Mouse (Mus musculus) intestine, postnatal 0 days (tissue): ENCODE measurements around the gene Ppp2r1b. TPM values are rescaled to one million over a fixed set of nuclear protein-coding genes. Genes with fewer than 3 reads are reported as not detected.
"Not testable (repeated sequence)": the region's sequence is repeated elsewhere in the genome, so short reads cannot be mapped to it uniquely, and the experiment has no call there.

Source experiments
- ATAC-seq: fragments of 200-750 bp; cut with Nextera tagmentation; 2 replicates; pipeline ENCODE4 v1.8.0; 2017; ENCODE audit warnings: mild to moderate bottlenecking, moderate TSS enrichment, moderate library complexity
- H3K27ac ChIP-seq: fragments of 300-500 bp; sonication (generic); 2 replicates; pipeline ENCODE4 v1.5.1; 2014; ENCODE audit warnings: mild to moderate bottlenecking, low read depth, low read length, moderate library complexity
- H3K27me3 ChIP-seq: fragments of 300-500 bp; sonication (generic); replicated peaks from 2 replicates; pipeline ENCODE4 v1.6.1; 2014; ENCODE audit warnings: low read length, mixed read lengths; ENCODE audit not compliant: control insufficient read depth, insufficient read depth
- H3K36me3 ChIP-seq: fragments of 300-500 bp; sonication (generic); 2 replicates; pipeline ENCODE4 v1.6.1; 2014; ENCODE audit warnings: mild to moderate bottlenecking, moderate library complexity; ENCODE audit not compliant: control insufficient read depth, insufficient read depth
- H3K4me1 ChIP-seq: fragments of 300-500 bp; sonication (generic); replicated peaks from 2 replicates; pipeline ENCODE4 v1.6.1; 2014; ENCODE audit warnings: antibody characterized with exemption, low read length, mixed read lengths; ENCODE audit not compliant: control insufficient read depth, insufficient read depth
- H3K4me2 ChIP-seq: fragments of 300-500 bp; sonication (generic); replicated peaks from 2 replicates; pipeline ENCODE4 v1.6.1; 2014; ENCODE audit warnings: low read depth, mild to moderate bottlenecking, moderate library complexity
- H3K4me3 ChIP-seq: fragments of 300-500 bp; sonication (generic); 2 replicates; pipeline ENCODE4 v1.5.1; 2014; ENCODE audit warnings: low read depth, low read length
- H3K9ac ChIP-seq: fragments of 300-500 bp; sonication (generic); 2 replicates; pipeline ENCODE4 v1.6.1; 2014; ENCODE audit warnings: mild to moderate bottlenecking, low read depth, low read length
- H3K9me3 ChIP-seq: fragments of 300-500 bp; sonication (generic); 2 replicates; pipeline ENCODE4 v1.6.1; 2016; ENCODE audit warnings: mixed run types; ENCODE audit not compliant: control insufficient read depth
- CTCF ChIP-seq: sonication (generic); IDR thresholded peaks from 2 replicates; pipeline ENCODE4 v1.5.1; 2016; ENCODE audit warnings: low read depth, mild to moderate bottlenecking, control low read depth, antibody characterized with exemption, moderate library complexity
- WGBS: fragments of 180-500 bp; shearing (Covaris S2); extraction: QIAGEN DNeasy Blood & Tissue Kit; methylation state at CpG from one replicate; pipeline ENCODE4 v1.1.7; 2014; 5-methylcytosine and 5-hydroxymethylcytosine counted together
- polyA plus RNA-seq: library from polyadenylated mRNA; unstranded; fragments of >200 nt; fragmentation: Nextera tagmentation; extraction: Ambion mirVana; gene quantifications from 2 replicates; pipeline ENCODE4 v1.2.1, GENCODE M21; 2015

Gene Ppp2r1b
- polyA plus RNA-seq, 1 experiment from 2014 or later = 20.0 TPM

DNA sequence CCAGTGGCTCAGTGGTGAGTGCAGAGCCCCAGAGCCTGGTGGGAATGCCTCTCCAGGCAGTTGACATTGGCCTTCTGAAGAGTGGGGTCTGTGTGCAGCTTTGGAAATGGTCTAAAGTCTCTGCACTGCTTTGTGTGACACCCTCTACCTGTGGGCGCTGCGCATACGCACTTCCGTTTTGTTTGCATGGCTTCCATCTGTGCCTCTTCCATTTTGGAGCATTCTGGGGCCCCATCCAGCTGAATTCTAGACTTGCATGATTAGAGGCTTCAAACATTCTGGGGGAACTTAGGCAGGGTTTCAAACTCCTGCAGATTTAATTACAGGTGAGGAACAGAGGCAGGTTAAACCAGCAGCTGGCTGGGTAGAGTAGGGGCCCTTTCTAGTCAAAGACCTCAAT is 12.9 kb upstream of the Ppp2r1b start:
- Histone ChIP-seq H3K36me3 (peaks cover 21% of the 10 kb centered on the region), H3K4me1 (no peaks in the 10 kb centered on the region), H3K9ac (no peak overlapping the region), H3K4me3 (no peak overlapping the region), H3K27me3 (no peaks in the 10 kb centered on the region), H3K27ac (no peak overlapping the region), H3K9me3 (no peaks in the 10 kb centered on the region), H3K4me2 (no peak overlapping the region)
- no peak for ATAC-seq
- TF ChIP-seq CTCF = no peak
- WGBS = 93% methylated on average over 4 of the region's 4 CpGs

DNA sequence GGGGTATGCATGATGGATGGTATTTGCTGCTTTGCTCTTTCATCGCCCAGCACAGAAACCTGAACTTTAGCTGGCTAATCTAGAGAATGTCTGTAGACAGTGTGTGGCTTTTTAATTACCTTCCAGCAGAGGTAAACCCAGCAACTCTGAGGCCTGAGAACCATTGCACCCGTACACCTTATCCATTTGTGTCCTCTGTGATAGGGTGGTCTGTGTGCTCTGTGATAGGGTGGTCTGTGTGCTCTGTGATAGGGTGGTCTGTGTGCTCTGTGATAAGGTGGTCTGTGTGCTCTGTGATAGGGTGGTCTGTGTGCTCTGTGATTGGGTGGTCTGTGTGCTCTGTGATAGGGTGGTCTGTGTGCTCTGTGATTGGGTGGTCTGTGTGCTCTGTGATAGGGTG is 12.5 kb upstream of the Ppp2r1b start:
- not testable (repeated sequence) for H3K4me1 ChIP-seq, H3K4me2 ChIP-seq, ATAC-seq, H3K27ac ChIP-seq, H3K4me3 ChIP-seq, H3K27me3 ChIP-seq, H3K9me3 ChIP-seq, H3K9ac ChIP-seq
- WGBS = 78% methylated on average over 2 of the region's 2 CpGs
- peaks cover 21% of the 10 kb centered on the region for H3K36me3 ChIP-seq

DNA sequence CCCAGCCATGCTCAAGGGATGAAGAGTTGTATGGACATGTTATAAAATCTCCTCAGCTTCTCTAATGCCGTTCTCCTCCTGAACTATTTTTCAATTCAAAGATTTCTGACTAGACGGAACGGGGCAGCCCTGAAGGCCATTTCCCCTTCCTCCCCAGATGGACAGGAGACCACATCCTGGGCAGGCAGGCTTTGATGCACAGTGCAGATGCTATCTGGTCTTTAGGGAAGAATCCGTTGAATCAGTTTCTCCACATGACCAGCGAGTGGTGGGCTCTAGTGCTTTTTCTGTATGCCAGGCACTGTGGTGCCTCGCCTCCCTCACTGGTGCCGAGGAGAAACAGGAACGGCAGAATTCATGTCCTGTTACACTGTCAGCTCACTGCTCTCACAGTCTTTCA is 11.3 kb upstream of the Ppp2r1b start:
- H3K4me1 ChIP-seq = no peaks in the 10 kb centered on the region
- no peak overlapping the region for H3K4me3 ChIP-seq
- H3K4me2 ChIP-seq = no peak overlapping the region
- H3K27me3 ChIP-seq = no peaks in the 10 kb centered on the region
- ATAC-seq = no peak
- no peak for TF ChIP-seq CTCF
- H3K9ac ChIP-seq = no peak overlapping the region
- peaks cover 16% of the 10 kb centered on the region for H3K36me3 ChIP-seq
- H3K27ac ChIP-seq = no peak overlapping the region
- WGBS = 79% methylated on average over 8 of the region's 8 CpGs
- H3K9me3 ChIP-seq = no peaks in the 10 kb centered on the region

GRCm38 (mm10) chr9:50835068-50835705 is 9.9 kb upstream of the Ppp2r1b start:
- no peak overlapping the region for H3K27ac ChIP-seq
- H3K4me2 ChIP-seq = no peak overlapping the region
- no peaks in the 10 kb centered on the region for H3K9me3 ChIP-seq
- no peaks in the 10 kb centered on the region for H3K27me3 ChIP-seq
- no peak overlapping the region for H3K9ac ChIP-seq
- no peak for ATAC-seq
- peaks cover 11% of the 10 kb centered on the region for H3K36me3 ChIP-seq
- WGBS = 89% methylated on average over 10 of the region's 10 CpGs
- H3K4me1 ChIP-seq = no peaks in the 10 kb centered on the region
- no peak overlapping the region for H3K4me3 ChIP-seq
- no peak for TF ChIP-seq CTCF

DNA sequence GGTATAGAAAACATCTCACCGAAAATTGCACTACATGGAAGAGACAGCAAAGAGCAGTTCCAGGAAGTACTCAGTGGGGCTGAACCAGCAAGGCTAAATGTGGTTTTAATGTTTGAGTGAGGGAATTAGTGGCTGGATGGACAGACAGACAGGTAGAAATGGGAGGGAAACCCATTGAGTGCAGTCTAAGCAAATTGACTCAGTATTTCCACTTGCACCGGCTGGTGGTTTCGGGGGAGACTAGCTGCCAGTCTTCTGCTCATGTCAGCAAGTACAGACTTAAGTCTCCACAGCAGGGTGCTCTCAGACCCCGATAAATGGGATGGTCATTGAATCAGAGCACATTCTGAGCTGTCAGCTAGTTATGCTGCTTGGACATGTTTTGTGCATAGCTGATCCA is 9.0 kb upstream of the Ppp2r1b start:
- Histone ChIP-seq H3K9me3 (no peaks in the 10 kb centered on the region), H3K4me1 (no peaks in the 10 kb centered on the region), H3K27ac (no peak overlapping the region), H3K36me3 (peaks cover 11% of the 10 kb centered on the region), H3K4me3 (no peak overlapping the region), H3K27me3 (no peaks in the 10 kb centered on the region), H3K9ac (no peak overlapping the region), H3K4me2 (no peak overlapping the region)
- ATAC-seq = no peak
- no peak for TF ChIP-seq CTCF
- WGBS = 95% methylated on average over 4 of the region's 4 CpGs

- 76% methylated on average over 13 of the region's 13 CpGs for WGBS
- no peak for ATAC-seq
- Histone ChIP-seq H3K9me3 (no peaks in the 10 kb centered on the region), H3K9ac (no peak overlapping the region), H3K36me3 (peaks cover 19% of the 10 kb centered on the region), H3K27ac (no peak overlapping the region), H3K4me3 (no peak overlapping the region), H3K4me1 (0 out of 2 replicates have a peak, but pooled peaks cover 3% of the 10 kb centered on the region), H3K27me3 (no peaks in the 10 kb centered on the region), H3K4me2 (no peak overlapping the region)
- TF ChIP-seq CTCF = no peak
Measured at GRCm38 (mm10) chr9:50841079-50841789, 3.9 kb upstream of the Ppp2r1b start.
